Mouse (Mus musculus): Measurements from ENCODE around the gene Glycam1.
A peak's percentile ranks its signal among the peaks of the same experiment; 100 is the strongest.
"Not testable (repeated sequence)": the region's sequence is repeated elsewhere in the genome, so short reads cannot be mapped to it uniquely, and the experiment has no call there.

The Glycam1 gene

DNA sequence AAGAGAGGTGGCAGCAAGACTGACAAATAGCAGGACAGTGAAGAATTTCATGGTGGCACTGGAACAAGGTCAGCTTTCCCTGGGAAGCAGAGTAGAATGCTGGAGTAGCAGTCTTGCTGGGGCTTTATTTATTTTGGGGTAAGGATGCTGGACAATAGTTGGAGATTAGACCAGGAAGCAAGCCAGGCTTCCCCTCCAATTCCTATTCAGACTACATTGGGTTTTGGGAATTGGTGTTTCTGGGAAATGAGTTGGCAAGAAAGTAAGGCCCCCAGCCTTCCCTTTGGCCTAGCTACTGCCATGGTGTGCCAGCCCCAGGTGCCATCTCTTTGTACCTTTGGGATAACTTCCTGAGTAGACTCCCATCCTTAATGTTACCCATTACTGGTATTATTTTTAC, at the start of gene Glycam1:
Glycam1 (minus strand) TSS at position 101 of the 400 bp plus-strand sequence.
- DNase-seq, result no peak

DNA sequence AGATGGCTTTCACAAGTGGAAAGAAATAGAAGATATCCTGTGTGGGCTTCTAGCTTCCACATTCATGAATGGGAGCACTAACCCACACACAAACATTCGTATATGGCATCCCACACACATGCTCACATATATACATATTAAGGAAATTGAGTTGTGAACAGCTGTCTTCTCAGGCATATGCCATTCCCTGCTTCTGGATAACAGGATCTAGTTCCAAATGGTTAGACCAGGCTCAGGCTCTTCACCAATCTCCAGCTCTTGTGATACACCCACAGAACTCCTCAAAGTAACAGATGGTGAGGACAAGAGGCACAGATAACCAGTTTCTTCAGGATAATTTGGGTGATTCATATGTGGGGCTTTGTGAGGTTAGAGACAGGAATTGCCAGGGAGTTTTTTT, 39.6 kb upstream of the Glycam1 start:
- no peak for DNase-seq

- no peak for DNase-seq
These were observed 25.9 kb upstream of the Glycam1 start for GRCm38 (mm10) chr15:103590779-103591178.

GRCm38 (mm10) chr15:103587752-103588151, 22.9 kb upstream of the Glycam1 start:
- DNase-seq, result not testable (repeated sequence)

DNA sequence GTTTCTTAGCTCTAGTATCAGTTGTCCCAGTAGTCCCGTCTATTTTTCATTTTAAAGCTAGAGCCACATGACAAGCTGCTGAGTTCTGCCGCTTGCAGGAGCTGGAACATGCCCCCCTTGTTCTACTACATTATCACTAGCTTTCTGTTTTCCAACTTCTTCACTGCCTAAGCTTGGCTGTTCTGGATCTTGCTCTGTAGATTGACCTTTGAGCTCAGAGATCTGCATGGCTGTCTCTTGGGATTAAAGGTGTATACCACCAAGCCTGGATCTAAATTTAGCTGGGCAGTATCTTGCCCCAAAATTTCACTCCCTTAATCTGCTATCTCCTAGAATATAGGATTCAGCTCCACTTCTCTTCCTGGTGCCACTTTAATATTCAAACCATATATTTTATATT, 21.0 kb upstream of the Glycam1 start:
- DNase-seq, result no peak

DNA sequence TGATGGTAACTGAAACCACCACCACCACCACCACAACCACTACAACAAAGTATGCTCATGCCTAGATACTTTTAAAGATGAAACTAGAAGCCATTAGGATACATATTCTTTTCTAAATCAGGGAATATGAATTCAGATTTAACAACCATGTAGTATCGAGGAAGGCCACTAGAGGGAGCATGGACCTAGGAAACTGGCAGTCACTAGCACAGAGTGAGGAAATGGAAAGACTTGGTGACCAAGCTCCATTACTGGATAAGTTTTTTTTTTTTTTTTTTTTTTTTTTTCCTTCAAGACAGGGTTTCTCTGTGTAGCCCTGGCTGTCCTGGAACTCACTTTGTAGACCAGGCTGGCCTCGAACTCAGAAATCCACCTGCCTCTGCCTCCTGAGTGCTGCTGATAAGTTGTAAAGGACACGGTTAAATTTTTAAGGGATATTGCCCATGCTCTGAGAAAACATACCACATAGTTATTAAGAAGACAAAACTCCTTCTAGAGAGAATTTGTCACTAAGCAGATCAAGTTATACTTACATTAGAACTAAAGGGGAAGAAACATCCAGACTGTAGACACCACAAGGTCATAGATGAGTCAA, 12.7 kb downstream of the Glycam1 start:
- peak in 1 of 2 experiments; percentile 58 for DNase-seq

DNA sequence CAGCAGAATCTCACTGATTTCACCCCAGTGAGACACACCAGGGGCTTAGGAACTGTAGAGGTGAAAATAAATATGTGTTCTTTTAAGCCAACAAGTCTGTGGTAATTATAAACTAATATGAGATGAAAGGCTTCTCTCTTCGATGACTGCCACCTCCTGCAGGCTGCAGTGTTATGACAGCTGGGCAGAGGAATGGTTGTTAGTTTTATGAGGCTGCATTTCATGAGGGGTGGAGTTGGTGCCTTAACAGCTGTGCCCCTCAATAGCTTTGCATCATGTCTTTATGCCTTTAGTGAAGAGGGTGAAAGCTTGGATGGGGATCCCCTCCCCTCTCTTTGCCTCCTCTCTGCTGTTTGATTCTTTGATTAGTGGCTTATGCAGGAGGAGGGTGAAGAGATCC, 13.8 kb downstream of the Glycam1 start:
- no peak for DNase-seq

DNA sequence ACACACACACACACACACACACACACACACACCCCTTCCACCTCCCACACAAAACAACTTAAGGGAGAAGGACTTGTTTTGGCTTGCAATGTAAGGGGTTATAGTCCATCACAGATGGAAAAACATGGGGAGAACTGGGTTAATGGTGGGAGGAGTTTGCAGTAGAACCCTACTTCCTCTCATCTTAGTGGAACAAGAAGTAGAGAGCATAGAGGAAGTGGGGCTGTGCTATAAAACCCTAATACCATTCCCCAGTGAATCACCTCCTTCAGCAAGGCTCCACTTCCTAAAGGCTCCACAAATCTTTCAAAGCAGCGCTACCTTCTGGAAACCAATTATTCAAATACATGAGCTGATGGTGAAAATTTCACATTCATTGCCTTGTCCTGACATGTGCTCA, 15.4 kb downstream of the Glycam1 start:
- no peak for DNase-seq

GRCm38 (mm10) chr15:103547983-103548382, 16.9 kb downstream of the Glycam1 start:
- DNase-seq, result no peak

DNA sequence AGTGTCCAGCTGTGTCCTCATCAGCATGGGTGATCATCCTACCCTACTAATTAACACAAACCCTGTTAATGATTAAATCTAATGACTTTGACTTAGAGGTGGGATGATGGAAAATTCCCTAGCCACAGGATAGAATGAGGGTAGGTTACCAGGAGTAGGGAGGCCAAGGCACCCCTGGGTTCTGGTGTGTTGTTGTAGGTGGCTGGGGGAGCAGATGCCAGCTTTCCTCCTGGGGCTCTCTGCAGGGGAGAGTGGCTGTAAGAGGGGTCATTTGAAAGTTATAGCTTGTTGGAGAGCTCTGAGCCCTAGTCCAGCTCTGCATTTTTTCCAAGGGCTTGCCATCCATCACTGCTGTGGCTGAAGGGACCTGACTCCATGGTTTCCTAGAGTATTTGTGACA, 22.4 kb downstream of the Glycam1 start:
- DNase-seq, result no peak

- no peak for DNase-seq
These were observed 24.2 kb downstream of the Glycam1 start for GRCm38 (mm10) chr15:103540646-103541045.

GRCm38 (mm10) chr15:103539259-103539658, 25.6 kb downstream of the Glycam1 start:
- DNase-seq, result no peak

- DNase-seq, result peak; percentile 73 to 80
These were observed 27.1 kb downstream of the Glycam1 start, which contains the start of gene Ppp1r1a for GRCm38 (mm10) chr15:103537822-103538213. Ppp1r1a (minus strand) TSS chr15:103538003.

DNA sequence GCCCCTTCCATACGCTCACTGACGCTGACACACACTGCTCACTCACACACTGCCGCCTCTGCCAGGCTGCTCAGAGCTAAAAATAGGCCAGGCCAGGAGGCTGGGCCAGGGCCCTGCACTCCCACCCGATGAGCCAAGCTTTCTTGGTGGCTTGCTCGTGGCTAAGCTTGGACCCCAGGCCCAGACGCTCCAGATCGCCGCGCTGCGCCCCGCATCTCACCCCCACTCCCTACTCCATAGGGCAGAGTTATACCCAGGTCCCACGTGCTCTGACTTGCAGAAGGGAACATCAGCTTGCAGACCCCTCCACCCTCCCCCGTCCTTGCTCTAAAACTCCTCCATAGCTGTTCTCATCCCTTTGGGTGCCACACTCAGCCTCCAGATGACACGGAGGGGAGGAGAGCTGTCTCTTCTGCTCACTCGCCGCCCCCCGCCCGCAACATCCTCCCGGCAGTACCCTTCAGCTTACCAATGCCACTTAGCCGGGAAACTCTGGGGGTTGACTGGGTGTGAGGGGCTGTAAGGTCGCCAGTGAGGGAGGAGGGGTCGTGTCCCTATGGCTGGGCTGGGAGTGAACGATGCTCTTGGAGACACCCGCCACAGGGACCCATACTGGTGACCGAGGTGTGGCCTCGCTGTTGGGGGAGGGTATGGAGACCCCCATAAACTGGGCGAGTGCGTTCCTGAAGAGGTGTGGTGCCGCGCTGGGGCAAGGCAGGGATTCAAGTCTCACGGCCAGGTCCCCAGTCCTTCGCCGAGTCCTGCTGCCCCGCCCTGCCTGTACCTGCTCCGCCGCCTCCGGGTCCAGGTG, 27.7 kb downstream of the Glycam1 start:
- peak; percentile 31 to 34 for DNase-seq

- no peak for DNase-seq
These were observed 28.4 kb downstream of the Glycam1 start for GRCm38 (mm10) chr15:103536456-103536855.

GRCm38 (mm10) chr15:103535786-103536185, 29.1 kb downstream of the Glycam1 start:
- no peak for DNase-seq

GRCm38 (mm10) chr15:103535030-103535429, 29.9 kb downstream of the Glycam1 start:
- DNase-seq, result no peak

DNA sequence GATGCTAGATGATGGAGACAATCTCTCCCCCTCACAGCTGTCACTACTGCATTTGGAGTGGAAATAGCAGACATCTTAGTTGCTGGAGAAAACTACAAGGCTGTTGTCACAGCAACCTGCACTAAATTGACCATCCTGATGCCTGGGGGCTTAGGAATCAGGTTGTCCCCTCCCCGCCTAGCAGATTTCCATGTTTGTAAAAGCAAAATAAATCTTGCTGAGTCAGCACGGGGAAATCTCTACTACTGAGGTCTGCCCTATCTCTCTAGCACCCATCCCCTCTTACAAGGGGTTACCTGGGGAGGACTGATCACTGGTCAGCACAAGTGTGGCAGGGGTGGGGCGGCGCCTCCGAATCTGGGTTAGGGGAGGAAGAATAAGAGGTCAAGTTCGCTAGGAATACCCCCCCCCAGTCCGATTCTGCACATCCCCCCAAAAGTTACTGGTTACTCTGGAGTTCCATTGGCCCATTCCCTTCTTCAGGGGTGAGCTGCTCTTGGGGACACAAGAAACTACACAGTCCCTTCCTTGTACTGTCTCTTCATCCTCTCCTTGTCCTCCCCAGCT, 30.7 kb downstream of the Glycam1 start:
- DNase-seq, result no peak

DNA sequence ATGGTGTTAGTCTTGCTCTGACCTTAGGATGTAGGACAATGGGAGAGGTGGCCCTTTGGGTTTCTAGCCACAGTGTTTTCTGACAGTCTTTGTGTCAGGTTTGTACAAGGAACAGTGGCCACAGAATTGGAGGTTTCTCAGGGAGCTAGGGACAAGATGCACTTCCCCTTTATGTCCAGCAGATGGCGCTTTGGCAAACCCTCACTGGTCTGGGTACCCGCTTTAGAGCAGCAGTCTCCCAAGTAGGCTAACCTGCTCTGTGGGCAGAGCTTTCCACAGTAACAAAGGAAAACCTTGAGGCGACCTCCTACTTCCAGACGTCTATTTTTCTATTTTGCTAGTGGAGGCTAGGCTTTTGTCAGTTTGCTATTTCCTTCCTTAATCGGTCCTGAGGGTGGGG, 34.5 kb downstream of the Glycam1 start:
- peak; percentile 62 to 69 for DNase-seq

GRCm38 (mm10) chr15:103523156-103523555, 41.7 kb downstream of the Glycam1 start:
- no peak for DNase-seq

DNA sequence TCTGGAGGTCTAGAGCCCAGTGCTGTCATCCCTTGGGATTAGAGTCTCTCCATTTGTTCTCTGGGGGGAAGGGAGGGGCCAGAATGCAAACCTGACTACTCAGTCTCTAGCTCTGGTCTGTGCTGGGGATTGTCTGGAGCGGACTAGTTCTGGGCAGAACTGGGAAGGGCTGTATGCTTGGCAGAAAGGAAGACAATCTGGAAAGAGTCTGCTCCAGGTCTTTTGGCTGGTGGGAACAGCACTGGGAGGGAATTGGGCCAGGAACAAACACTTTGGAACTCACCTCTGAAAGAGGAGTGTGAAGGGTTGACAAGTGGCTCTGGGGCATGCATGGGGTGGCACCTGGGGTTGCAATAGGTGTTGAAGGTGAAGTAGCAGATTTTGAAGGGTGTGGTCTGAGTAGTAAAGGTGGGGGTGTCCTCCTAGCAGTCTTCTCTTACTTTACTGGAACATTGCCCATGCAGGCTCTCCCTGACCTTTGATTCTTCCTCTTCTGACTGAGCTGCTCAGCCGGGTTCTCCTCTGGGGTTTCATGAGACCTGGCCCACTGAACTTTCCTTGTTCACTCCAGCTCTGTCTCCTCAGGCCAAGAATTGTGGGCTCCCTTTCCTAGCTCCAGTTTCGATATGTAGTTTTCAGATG, 42.3 kb downstream of the Glycam1 start:
- no peak for DNase-seq

DNA sequence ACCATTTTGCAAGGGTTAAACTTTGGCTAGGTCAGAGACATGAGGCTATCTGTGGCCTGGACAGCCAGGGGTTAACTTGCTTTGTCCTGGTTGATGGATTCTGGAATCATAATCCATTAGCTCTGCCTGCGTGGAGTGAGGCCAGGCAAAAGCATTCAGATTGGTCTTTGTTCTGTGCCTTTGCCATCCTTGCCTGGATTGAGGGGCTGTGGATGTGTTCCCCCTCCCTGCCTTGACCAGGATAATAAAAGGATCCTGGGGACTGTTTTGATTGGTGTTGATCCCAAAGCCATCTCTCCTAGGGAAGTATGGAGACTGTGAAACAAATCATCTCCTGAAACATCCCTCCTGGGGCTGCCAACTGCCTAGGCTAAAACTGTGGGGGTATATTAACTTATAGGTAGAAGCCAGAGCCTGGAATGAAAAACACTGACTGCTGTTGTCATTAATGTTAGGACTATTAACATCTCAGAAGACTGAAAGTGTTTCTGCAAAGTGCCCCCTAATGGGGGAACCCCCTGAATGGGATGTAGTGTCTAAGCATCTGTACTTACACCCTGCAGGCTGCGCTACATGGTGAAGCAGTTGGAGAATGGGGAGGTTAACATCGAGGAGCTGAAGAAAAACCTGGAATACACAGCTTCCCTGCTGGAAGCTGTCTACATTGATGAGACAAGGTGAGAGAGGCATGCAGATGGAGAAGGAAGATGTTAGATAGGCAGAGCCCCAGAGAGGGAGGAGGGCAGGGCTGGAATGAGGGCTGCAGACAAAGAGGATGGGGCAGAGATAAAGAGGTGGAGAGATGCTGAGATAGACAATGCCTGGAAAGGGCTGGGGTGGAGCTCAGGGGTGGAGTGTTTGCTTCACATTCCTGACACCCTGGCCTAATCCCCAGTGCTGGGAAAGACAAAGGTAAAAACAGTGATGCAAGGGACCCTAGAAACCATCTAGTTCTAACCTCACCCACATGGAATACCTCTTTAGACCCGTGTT, 45.2 kb downstream of the Glycam1 start:
- no peak for DNase-seq
